Mouse (Mus musculus): ENCODE data around the gene Rab3il1.

DNA sequence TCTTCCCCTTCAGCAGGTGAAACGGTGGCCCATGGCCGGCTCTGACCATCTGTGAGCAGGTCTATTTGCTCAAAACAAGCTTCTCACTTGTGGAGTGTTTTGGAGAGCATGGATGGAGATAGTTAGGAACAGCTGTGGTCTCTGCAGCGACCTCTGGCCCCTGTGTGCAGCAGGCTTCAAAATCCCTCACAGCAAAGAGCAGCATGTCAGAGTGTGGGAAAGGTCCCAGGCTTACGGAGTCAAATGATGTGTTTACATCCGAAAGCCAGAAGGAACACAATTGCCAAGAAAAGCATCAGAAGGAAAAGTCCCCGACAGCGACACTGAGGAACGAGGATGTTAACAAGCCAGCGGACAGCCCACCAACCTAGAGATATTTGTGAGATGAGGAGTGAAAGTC lies 84.0 kb downstream of the Rab3il1 start:
- TF ChIP-seq POLR2A (IDR thresholded peaks at IDR 0.05; ENCODE audit: insufficient read depth, low read length): no peak
- TF ChIP-seq CTCF (IDR thresholded peaks at IDR 0.05; ENCODE audit: low read depth, low read length): no peak
- TF ChIP-seq EP300 (IDR thresholded peaks at IDR 0.05; ENCODE audit: insufficient read depth, low read depth, low read length): no peak

Data from ES-Bruce4 (cell line).